8 mouse cellular contexts compared by ENCODE assay signal in the genomic region with DNA sequence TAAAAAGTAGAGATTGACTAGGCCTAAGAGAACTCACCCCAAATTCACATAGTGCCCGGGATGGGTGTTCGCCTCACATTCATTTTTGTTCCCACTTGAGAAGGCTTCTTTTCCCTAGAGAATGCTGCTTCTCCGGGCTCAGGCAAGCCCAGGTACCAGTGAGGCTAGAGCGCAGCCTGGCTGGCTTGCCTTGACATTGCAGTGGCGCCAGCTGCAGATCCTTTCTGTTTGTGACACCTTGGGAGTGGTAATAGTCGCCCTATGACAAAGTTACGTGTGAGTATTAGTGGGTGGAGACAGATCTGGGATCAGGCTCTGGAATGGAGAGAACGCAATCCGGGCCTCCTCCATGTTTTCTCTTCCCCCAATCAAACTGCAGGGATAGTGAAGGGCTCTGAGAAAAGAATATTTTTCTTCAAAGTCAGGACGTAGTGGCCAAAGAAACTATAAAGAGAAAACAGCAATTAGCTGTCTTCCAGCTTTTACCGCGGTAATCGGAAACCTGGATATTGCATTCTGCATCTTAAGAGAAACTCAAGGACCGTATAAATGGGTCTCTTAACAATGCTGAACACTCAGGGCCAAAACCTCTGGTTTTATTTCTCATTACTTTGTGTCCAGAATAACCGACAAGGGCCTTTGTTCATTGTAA. TPM values are rescaled to one million over a fixed set of nuclear protein-coding genes. Genes with fewer than 3 reads are reported as not detected.
DNase-seq lines count a peak whose midpoint lies in the region; ATAC-seq and TF ChIP-seq lines count a peak whose summit lies in the region.

A gene (minus strand): TSS at position 248 of the 652 bp plus-strand sequence.

- H3K36me3 ChIP-seq in E14TG2a.4 (ENCODE audit: insufficient read depth, low read length) = peaks cover 24% of the 10 kb centered on the region
- no peaks in the 10 kb centered on the region for H3K36me3 ChIP-seq in heart, embryonic 14.5 days (ENCODE audit: control insufficient read depth, insufficient read depth, low read length)
- H3K36me3 ChIP-seq in liver, embryonic 12.5 days = 0 out of 2 replicates have a peak, but pooled peaks cover 5% of the 10 kb centered on the region
- H3K36me3 ChIP-seq in testis, adult 2 months (ENCODE audit: control insufficient read depth, insufficient read depth, low read length) = no peaks in the 10 kb centered on the region

- DNase-seq in brain, embryonic 14.5 days (ENCODE audit: low read depth) = peak; percentile 92
- DNase-seq in fibroblast of lung, adult 2 months (ENCODE audit: low read depth) = peak; percentile 78
- DNase-seq in kidney, postnatal 10 days = peak; percentile 86
- DNase-seq in naive thymus-derived CD4-positive, alpha-beta T cell, adult 2 months (ENCODE audit: low read depth) = peak; percentile 75

- peak within 1 kb of the TSS; percentile 100 for H3K27ac ChIP-seq in heart, embryonic 14.5 days (replicated peaks in 1 of 2; ENCODE audit: control insufficient read depth in 1 of 2, insufficient read depth in 1 of 2, low read depth in 2 of 2, low read length in 2 of 2)
- peak within 1 kb of the TSS; percentile 97 for H3K27ac ChIP-seq in liver, embryonic 12.5 days
- H3K27ac ChIP-seq in testis, adult 2 months (ENCODE audit: control insufficient read depth, insufficient read depth, low read depth, low read length) = peak within 1 kb of the TSS; percentile 81

- peak; percentile 69 for ATAC-seq in heart, embryonic 14.5 days (ENCODE audit: insufficient number of reproducible peaks, insufficient read depth, low FRiP score, low read depth)
- ATAC-seq in liver, embryonic 12.5 days = peak; percentile 73

- H3K9ac ChIP-seq in heart, embryonic 14.5 days (ENCODE audit: low read length) = peak within 1 kb of the TSS; percentile 96
- peak within 1 kb of the TSS; percentile 90 for H3K9ac ChIP-seq in liver, embryonic 12.5 days

- H3K4me3 ChIP-seq in E14TG2a.4 (replicated peaks; ENCODE audit: low read length) = peak within 1 kb of the TSS; percentile 90
- H3K4me3 ChIP-seq in heart, embryonic 14.5 days (ENCODE audit: control insufficient read depth in 1 of 2, insufficient read depth in 1 of 2, low read depth in 1 of 2, low read length in 2 of 2) = peak within 1 kb of the TSS; percentile 67 to 72
- H3K4me3 ChIP-seq in liver, embryonic 12.5 days = peak within 1 kb of the TSS; percentile 72
- peak within 1 kb of the TSS; percentile 82 for H3K4me3 ChIP-seq in testis, adult 2 months (ENCODE audit: control insufficient read depth, low read depth, low read length)

- peak; percentile 40; the same call in 1 of the 2 replicates for TF ChIP-seq POLR2A in brain, embryonic 14.5 days (IDR thresholded peaks at IDR 0.05; ENCODE audit: borderline replicate concordance, extremely low read depth, insufficient read depth, insufficient read length, poor library complexity, severe bottlenecking)
- TF ChIP-seq POLR2A in testis, adult 2 months (IDR thresholded peaks at IDR 0.05; ENCODE audit: control insufficient read depth, low read depth, low read length) = peak; percentile 74; the same call in 1 of the 2 replicates

- H3K9me3 ChIP-seq in E14TG2a.4 (ENCODE audit: low read length) = no peaks in the 10 kb centered on the region
- H3K9me3 ChIP-seq in heart, embryonic 14.5 days (ENCODE audit: control insufficient read depth, low read length) = no peaks in the 10 kb centered on the region
- no peaks in the 10 kb centered on the region for H3K9me3 ChIP-seq in liver, embryonic 12.5 days (replicated peaks)

- peaks cover 73% of the 10 kb centered on the region for H3K4me1 ChIP-seq in E14TG2a.4 (replicated peaks; ENCODE audit: low read depth, low read length)
- H3K4me1 ChIP-seq in heart, embryonic 14.5 days (ENCODE audit: control insufficient read depth in 2 of 2, insufficient read depth in 2 of 2, low read length in 2 of 2) = peaks cover 15 to 41% of the 10 kb centered on the region in 2 experiments
- H3K4me1 ChIP-seq in liver, embryonic 12.5 days = peaks cover 86% of the 10 kb centered on the region
- peaks cover 14% of the 10 kb centered on the region for H3K4me1 ChIP-seq in testis, adult 2 months (ENCODE audit: control insufficient read depth, insufficient read depth, low read length)

- 8% methylated on average over 15 of the region's 15 CpGs for WGBS in heart, embryonic 14.5 days
- WGBS in liver, embryonic 12.5 days (ENCODE audit: insufficient replicate concordance) = 15% methylated on average over 15 of the region's 15 CpGs

- no peaks in the 10 kb centered on the region for H3K27me3 ChIP-seq in E14TG2a.4 (ENCODE audit: insufficient read depth, low read length)
- no peaks in the 10 kb centered on the region for H3K27me3 ChIP-seq in heart, embryonic 14.5 days (ENCODE audit: control insufficient read depth, insufficient read depth, low read length)
- no peaks in the 10 kb centered on the region for H3K27me3 ChIP-seq in liver, embryonic 12.5 days (replicated peaks)
- H3K27me3 ChIP-seq in testis, adult 2 months (ENCODE audit: control insufficient read depth, insufficient read depth, low read length) = no peaks in the 10 kb centered on the region

- peak within 1 kb of the TSS; percentile 87 for H3K4me2 ChIP-seq in heart, embryonic 14.5 days (ENCODE audit: low read length)
- peak within 1 kb of the TSS; percentile 89 for H3K4me2 ChIP-seq in liver, embryonic 12.5 days

- peak; percentile 6; the same call in 1 of the 2 replicates for TF ChIP-seq CTCF in E14TG2a.4 (conservative IDR thresholded peaks at IDR 0.05; ENCODE audit: low read length)
- TF ChIP-seq CTCF in brain, embryonic 14.5 days (IDR thresholded peaks at IDR 0.05; ENCODE audit: borderline replicate concordance, extremely low read depth, insufficient read depth, insufficient read length) = peak; percentile 65
- peak; percentile 54; the same call in 1 of the 2 replicates for TF ChIP-seq CTCF in testis, adult 2 months (IDR thresholded peaks at IDR 0.05; ENCODE audit: control insufficient read depth, insufficient read depth, insufficient replicate concordance, low read depth, low read length)

RNA-seq across cellular contexts. Expression of the gene that starts here (rescaled TPM):
- polyA plus RNA-seq in brain, embryonic 14.5 days (2012; rRNA removed) = 177 and 242 TPM in 2 replicates
- polyA plus RNA-seq in heart, embryonic 14.5 days (2014; fragmentation: Nextera tagmentation; extraction: Ambion mirVana) = 19.2 and 19.9 TPM in 2 replicates
- 15.3 and 15.8 TPM in 2 replicates for polyA plus RNA-seq in liver, embryonic 12.5 days (2016; fragmentation: Nextera tagmentation; extraction: Ambion mirVana)
- polyA plus RNA-seq in testis, adult 2 months (2012; rRNA removed) = 161 and 174 TPM in 2 replicates

Comparison
In these comparisons a context has a peak if more than half of its experiments do, and no peak if none do; other contexts are left out.
1. Peak in every context shown above with its lines: DNase-seq, ATAC-seq, H3K4me3 ChIP-seq and H3K27ac ChIP-seq.
2. CTCF ChIP-seq: peak in every context shown above with its lines; median percentile 65 in brain, embryonic 14.5 days; 54 in testis, adult 2 months; 6 in E14TG2a.4.